Mouse (Mus musculus) CD4-positive helper T cell, adult 2 months (primary cell): ENCODE measurements around the gene Wdr35.
"Not testable (repeated sequence)": the region's sequence is repeated elsewhere in the genome, so short reads cannot be mapped to it uniquely, and the experiment has no call there.

Experiments
- DNase-seq: peaks from one replicate; pipeline ENCODE4 v3.0.0-alpha.2; 2012; ENCODE audit warnings: low read depth, missing footprints, low spot score

The Wdr35 gene

GRCm38 (mm10) chr12:8973820-8974465, at the start of gene Wdr35:
TSS of gene Wdr35 (plus strand) at chr12:8973892.
- peak; percentile 92 for DNase-seq

- no peak for DNase-seq
These were observed 46.0 kb upstream of the Wdr35 start for GRCm38 (mm10) chr12:8927652-8928051.

GRCm38 (mm10) chr12:8928766-8929165, 44.9 kb upstream of the Wdr35 start:
- no peak for DNase-seq

- DNase-seq: no peak
These were observed 42.6 kb upstream of the Wdr35 start for GRCm38 (mm10) chr12:8931083-8931482.

GRCm38 (mm10) chr12:8935349-8935748, 38.3 kb upstream of the Wdr35 start:
- no peak for DNase-seq

GRCm38 (mm10) chr12:8936210-8936609, 37.5 kb upstream of the Wdr35 start:
- not testable (repeated sequence) for DNase-seq

GRCm38 (mm10) chr12:8939490-8939889, 34.2 kb upstream of the Wdr35 start:
- no peak for DNase-seq

GRCm38 (mm10) chr12:8940011-8941005, 33.4 kb upstream of the Wdr35 start:
- no peak for DNase-seq

GRCm38 (mm10) chr12:8941131-8941615, 32.5 kb upstream of the Wdr35 start:
- DNase-seq: no peak

GRCm38 (mm10) chr12:8941699-8942392, 31.8 kb upstream of the Wdr35 start:
- DNase-seq: no peak

- no peak for DNase-seq
These were observed 26.5 kb upstream of the Wdr35 start for GRCm38 (mm10) chr12:8947163-8947562.

GRCm38 (mm10) chr12:8947714-8948464, 25.8 kb upstream of the Wdr35 start, which contains the start of gene Matn3:
TSS of gene Matn3 (plus strand) at chr12:8947929.
- peak; percentile 11 for DNase-seq

GRCm38 (mm10) chr12:8953136-8953535, 20.6 kb upstream of the Wdr35 start:
- DNase-seq: no peak

- no peak for DNase-seq
These were observed 19.5 kb upstream of the Wdr35 start for GRCm38 (mm10) chr12:8954161-8954561.

GRCm38 (mm10) chr12:8961607-8962316, 11.9 kb upstream of the Wdr35 start:
- DNase-seq: no peak

- peak; percentile 10 for DNase-seq
These were observed 3.9 kb upstream of the Wdr35 start for GRCm38 (mm10) chr12:8969828-8970227.

GRCm38 (mm10) chr12:8975076-8975475, 1.4 kb downstream of the Wdr35 start:
- no peak for DNase-seq

GRCm38 (mm10) chr12:8993231-8993630, 19.5 kb downstream of the Wdr35 start:
- DNase-seq: no peak

GRCm38 (mm10) chr12:8998318-8998717, 24.6 kb downstream of the Wdr35 start:
- no peak for DNase-seq

GRCm38 (mm10) chr12:9002038-9002648, 28.5 kb downstream of the Wdr35 start:
- peak; percentile 80 for DNase-seq
